Mouse (Mus musculus) heart, embryonic 12.5 days (tissue): ENCODE data around the gene Ephb2. TPM values are rescaled to one million over a fixed set of nuclear protein-coding genes. Genes with fewer than 3 reads are reported as not detected.
A peak's percentile ranks its signal among the peaks of the same experiment; 100 is the strongest.

Experiments
- ATAC-seq: fragments of 200-750 bp; cut with Nextera tagmentation; 2 replicates; pipeline ENCODE4 v1.8.0; 2017; ENCODE audit warnings: moderate TSS enrichment, moderate library complexity; ENCODE audit not compliant: insufficient number of reproducible peaks, low FRiP score
- H3K27ac ChIP-seq: fragments of 300-500 bp; sonication (generic); 2 replicates; pipeline ENCODE4 v1.5.1; 2016; ENCODE audit warnings: mild to moderate bottlenecking, moderate library complexity; ENCODE audit not compliant: poor library complexity, severe bottlenecking
- H3K27me3 ChIP-seq: fragments of 300-500 bp; sonication (generic); replicated peaks from 2 replicates; pipeline ENCODE4 v1.6.1; 2016; ENCODE audit warnings: mild to moderate bottlenecking, moderate library complexity
- H3K36me3 ChIP-seq: fragments of 300-500 bp; sonication (generic); 2 replicates; pipeline ENCODE4 v1.6.1; 2016; ENCODE audit warnings: mild to moderate bottlenecking, moderate library complexity
- H3K4me1 ChIP-seq: fragments of 300-500 bp; sonication (generic); replicated peaks from 2 replicates; pipeline ENCODE4 v1.6.1; 2016; ENCODE audit warnings: mild to moderate bottlenecking
- H3K4me2 ChIP-seq: fragments of 300-500 bp; sonication (generic); 2 replicates; pipeline ENCODE4 v1.6.1; 2016; ENCODE audit warnings: mild to moderate bottlenecking, moderate library complexity
- H3K4me3 ChIP-seq: fragments of 300-500 bp; sonication (generic); 2 replicates; pipeline ENCODE4 v1.5.1; 2016; ENCODE audit warnings: mild to moderate bottlenecking
- H3K9ac ChIP-seq: fragments of 300-500 bp; sonication (generic); 2 replicates; pipeline ENCODE4 v1.6.1; 2016; ENCODE audit warnings: mild to moderate bottlenecking, moderate library complexity
- H3K9me3 ChIP-seq: fragments of 300-500 bp; sonication (generic); replicated peaks from 2 replicates; pipeline ENCODE4 v1.6.1; 2016; ENCODE audit warnings: mild to moderate bottlenecking, moderate library complexity
- WGBS: fragments of 180-500 bp; shearing (Covaris S2); methylation state at CpG from one replicate; pipeline ENCODE4 v1.1.7; 2016; 5-methylcytosine and 5-hydroxymethylcytosine counted together
- polyA plus RNA-seq: library from polyadenylated mRNA; unstranded; fragments of >200 nt; fragmentation: Nextera tagmentation; extraction: Ambion mirVana; gene quantifications from 2 replicates; pipeline ENCODE4 v1.2.1, GENCODE M21; 2016

Gene Ephb2
- polyA plus RNA-seq, 1 experiment from 2014 or later: 1.5 TPM

GRCm38 (mm10) chr4:136779156-136779555 lies 56.6 kb downstream of the Ephb2 start:
- Histone ChIP-seq H3K27me3 (peaks cover 7% of the 10 kb centered on the region; the same call in 1 of the 2 replicates), H3K27ac (no peak overlapping the region), H3K4me2 (no peak overlapping the region), H3K9ac (no peak overlapping the region), H3K36me3 (no peaks in the 10 kb centered on the region), H3K4me3 (no peak overlapping the region), H3K4me1 (peaks cover 46% of the 10 kb centered on the region), H3K9me3 (no peaks in the 10 kb centered on the region)
- WGBS: 90% methylated on average over 11 of the region's 11 CpGs
- no peak for ATAC-seq

- Histone ChIP-seq H3K9me3 (no peaks in the 10 kb centered on the region), H3K4me2 (peak overlapping the region; percentile 45), H3K4me1 (peaks cover 28% of the 10 kb centered on the region), H3K27ac (no peak overlapping the region), H3K4me3 (no peak overlapping the region), H3K36me3 (no peaks in the 10 kb centered on the region), H3K9ac (0 out of 2 replicates have a peak overlapping the region, but pooled peaks have one; percentile 11), H3K27me3 (0 out of 2 replicates have a peak, but pooled peaks cover 4% of the 10 kb centered on the region)
- ATAC-seq: peak; percentile 40; the same call in 1 of the 2 replicates
- WGBS: 6% methylated on average over 9 of the region's 9 CpGs
Measured at GRCm38 (mm10) chr4:136776471-136776892, 59.3 kb downstream of the Ephb2 start.

- no peaks in the 10 kb centered on the region for H3K36me3 ChIP-seq
- no peak overlapping the region for H3K9ac ChIP-seq
- H3K27ac ChIP-seq: no peak overlapping the region
- no peak overlapping the region for H3K4me3 ChIP-seq
- peaks cover 25% of the 10 kb centered on the region for H3K4me1 ChIP-seq
- WGBS: 82% methylated on average over 2 of the region's 2 CpGs
- no peak for ATAC-seq
- H3K27me3 ChIP-seq: 0 out of 2 replicates have a peak, but pooled peaks cover 4% of the 10 kb centered on the region
- peak overlapping the region; percentile 45 for H3K4me2 ChIP-seq
- H3K9me3 ChIP-seq: no peaks in the 10 kb centered on the region
Measured at GRCm38 (mm10) chr4:136775903-136776302, 59.9 kb downstream of the Ephb2 start.

- H3K36me3 ChIP-seq: no peaks in the 10 kb centered on the region
- WGBS: 72% methylated on average over 3 of the region's 3 CpGs
- peaks cover 18% of the 10 kb centered on the region for H3K4me1 ChIP-seq
- H3K4me2 ChIP-seq: no peak overlapping the region
- H3K9ac ChIP-seq: no peak overlapping the region
- no peak overlapping the region for H3K4me3 ChIP-seq
- no peak overlapping the region for H3K27ac ChIP-seq
- 0 out of 2 replicates have a peak, but pooled peaks cover 4% of the 10 kb centered on the region for H3K27me3 ChIP-seq
- no peak for ATAC-seq
- no peaks in the 10 kb centered on the region for H3K9me3 ChIP-seq
Measured at GRCm38 (mm10) chr4:136774201-136774600, 61.6 kb downstream of the Ephb2 start.

- Histone ChIP-seq H3K9ac (no peak overlapping the region), H3K27me3 (no peaks in the 10 kb centered on the region), H3K4me2 (no peak overlapping the region), H3K4me3 (no peak overlapping the region), H3K9me3 (peaks cover 5% of the 10 kb centered on the region; the same call in 1 of the 2 replicates), H3K27ac (no peak overlapping the region), H3K36me3 (no peaks in the 10 kb centered on the region), H3K4me1 (peaks cover 18% of the 10 kb centered on the region)
- 84% methylated on average over 13 of the region's 13 CpGs for WGBS
- ATAC-seq: no peak
Measured at GRCm38 (mm10) chr4:136772952-136773584, 62.7 kb downstream of the Ephb2 start.

GRCm38 (mm10) chr4:136772318-136772717 lies 63.5 kb downstream of the Ephb2 start:
- WGBS: 80% methylated on average over 5 of the region's 5 CpGs
- H3K9ac ChIP-seq: no peak overlapping the region
- no peaks in the 10 kb centered on the region for H3K36me3 ChIP-seq
- H3K27ac ChIP-seq: no peak overlapping the region
- H3K4me2 ChIP-seq: no peak overlapping the region
- H3K4me3 ChIP-seq: no peak overlapping the region
- no peak for ATAC-seq
- H3K9me3 ChIP-seq: peaks cover 5% of the 10 kb centered on the region; the same call in 1 of the 2 replicates
- H3K4me1 ChIP-seq: peaks cover 18% of the 10 kb centered on the region
- no peaks in the 10 kb centered on the region for H3K27me3 ChIP-seq

- H3K36me3 ChIP-seq: no peaks in the 10 kb centered on the region
- WGBS: 66% methylated on average over 17 of the region's 17 CpGs
- no peak overlapping the region for H3K27ac ChIP-seq
- peaks cover 4% of the 10 kb centered on the region for H3K4me1 ChIP-seq
- H3K9ac ChIP-seq: no peak overlapping the region
- H3K27me3 ChIP-seq: no peaks in the 10 kb centered on the region
- H3K9me3 ChIP-seq: peaks cover 5% of the 10 kb centered on the region; the same call in 1 of the 2 replicates
- no peak overlapping the region for H3K4me3 ChIP-seq
- H3K4me2 ChIP-seq: no peak overlapping the region
- no peak for ATAC-seq
Measured at GRCm38 (mm10) chr4:136770718-136771117, 65.1 kb downstream of the Ephb2 start.

GRCm38 (mm10) chr4:136768499-136768898 lies 67.3 kb downstream of the Ephb2 start:
- no peak for ATAC-seq
- H3K36me3 ChIP-seq: no peaks in the 10 kb centered on the region
- H3K4me2 ChIP-seq: no peak overlapping the region
- no peak overlapping the region for H3K9ac ChIP-seq
- WGBS: 89% methylated on average over 3 of the region's 3 CpGs
- no peak overlapping the region for H3K27ac ChIP-seq
- peaks cover 11% of the 10 kb centered on the region for H3K4me1 ChIP-seq
- peaks cover 5% of the 10 kb centered on the region; the same call in 1 of the 2 replicates for H3K9me3 ChIP-seq
- H3K4me3 ChIP-seq: no peak overlapping the region
- H3K27me3 ChIP-seq: no peaks in the 10 kb centered on the region

GRCm38 (mm10) chr4:136765080-136765479 lies 70.7 kb downstream of the Ephb2 start:
- no peak overlapping the region for H3K4me3 ChIP-seq
- no peak for ATAC-seq
- peaks cover 5% of the 10 kb centered on the region; the same call in 1 of the 2 replicates for H3K9me3 ChIP-seq
- H3K9ac ChIP-seq: no peak overlapping the region
- H3K27me3 ChIP-seq: 0 out of 2 replicates have a peak, but pooled peaks cover 4% of the 10 kb centered on the region
- no peaks in the 10 kb centered on the region for H3K36me3 ChIP-seq
- no peak overlapping the region for H3K4me2 ChIP-seq
- H3K27ac ChIP-seq: no peak overlapping the region
- 45% methylated on average over 7 of the region's 7 CpGs for WGBS
- peaks cover 17% of the 10 kb centered on the region; the same call in 1 of the 2 replicates for H3K4me1 ChIP-seq

GRCm38 (mm10) chr4:136763349-136763748 lies 72.4 kb downstream of the Ephb2 start:
- peaks cover 17% of the 10 kb centered on the region; the same call in 1 of the 2 replicates for H3K4me1 ChIP-seq
- ATAC-seq: no peak
- H3K4me2 ChIP-seq: no peak overlapping the region
- 31% methylated on average over 5 of the region's 5 CpGs for WGBS
- no peak overlapping the region for H3K27ac ChIP-seq
- no peak overlapping the region for H3K4me3 ChIP-seq
- peaks cover 3% of the 10 kb centered on the region; the same call in 1 of the 2 replicates for H3K9me3 ChIP-seq
- H3K9ac ChIP-seq: no peak overlapping the region
- H3K36me3 ChIP-seq: no peaks in the 10 kb centered on the region
- peaks cover 14% of the 10 kb centered on the region for H3K27me3 ChIP-seq

GRCm38 (mm10) chr4:136761713-136762380 lies 73.9 kb downstream of the Ephb2 start:
- Histone ChIP-seq H3K4me1 (peaks cover 17% of the 10 kb centered on the region; the same call in 1 of the 2 replicates), H3K27ac (no peak overlapping the region), H3K9me3 (no peaks in the 10 kb centered on the region), H3K9ac (no peak overlapping the region), H3K36me3 (no peaks in the 10 kb centered on the region), H3K4me2 (no peak overlapping the region), H3K27me3 (peaks cover 26% of the 10 kb centered on the region), H3K4me3 (no peak overlapping the region)
- 0 out of 2 replicates have a peak, but pooled peaks have one; percentile 33 for ATAC-seq
- WGBS: 69% methylated on average over 18 of the region's 18 CpGs
